Mouse (Mus musculus) MN1 (cell line): ENCODE data around the gene Gpr37l1.
A peak's percentile ranks its signal among the peaks of the same experiment; 100 is the strongest.
"Not testable (repeated sequence)": the region's sequence is repeated elsewhere in the genome, so short reads cannot be mapped to it uniquely, and the experiment has no call there.

ENCODE experiments used
- DNase-seq: peaks from one replicate; pipeline ENCODE4 v3.0.0-alpha.2; 2016; ENCODE audit warnings: low spot score

Gene Gpr37l1

DNA sequence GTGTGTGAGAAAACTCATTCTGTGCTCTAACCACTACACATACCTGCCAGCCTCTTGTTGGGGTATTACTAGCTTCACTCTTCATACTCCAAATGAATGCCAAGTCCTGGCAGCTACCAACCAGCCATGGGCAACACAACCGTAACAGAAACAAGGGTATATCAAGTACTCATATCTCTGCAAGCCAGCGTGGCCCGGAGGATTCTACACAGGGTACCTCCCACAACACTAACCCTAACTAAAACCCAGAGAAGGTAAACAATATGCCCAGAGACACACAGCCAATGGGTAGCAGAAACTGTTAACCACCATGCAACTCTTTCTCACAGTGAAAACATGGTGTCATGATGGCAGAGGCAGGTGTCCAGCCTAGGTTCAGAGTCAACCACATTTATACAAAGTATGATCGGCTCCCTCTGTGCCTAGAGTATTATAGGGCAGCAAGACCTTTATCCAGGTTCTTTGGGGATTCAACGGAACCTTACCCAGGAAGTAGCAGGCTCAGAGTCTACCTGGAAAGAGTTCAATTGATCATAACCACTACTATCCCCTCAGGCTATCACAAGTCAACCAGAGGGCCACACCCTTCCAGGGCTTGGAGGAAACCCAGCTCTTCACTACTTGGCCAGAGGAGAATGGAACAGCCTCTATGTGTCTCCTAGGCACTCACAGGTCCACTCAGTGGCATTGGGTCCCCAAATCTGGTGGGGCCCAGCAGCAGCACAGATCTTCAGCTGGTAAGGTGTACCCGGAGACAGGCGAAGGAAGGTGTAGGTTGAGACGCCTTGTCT lies 42.7 kb downstream of the Gpr37l1 start:
- DNase-seq, result no peak

GRCm38 (mm10) chr1:135112661-135113060 lies 54.8 kb downstream of the Gpr37l1 start:
- DNase-seq, result peak; percentile 65

DNA sequence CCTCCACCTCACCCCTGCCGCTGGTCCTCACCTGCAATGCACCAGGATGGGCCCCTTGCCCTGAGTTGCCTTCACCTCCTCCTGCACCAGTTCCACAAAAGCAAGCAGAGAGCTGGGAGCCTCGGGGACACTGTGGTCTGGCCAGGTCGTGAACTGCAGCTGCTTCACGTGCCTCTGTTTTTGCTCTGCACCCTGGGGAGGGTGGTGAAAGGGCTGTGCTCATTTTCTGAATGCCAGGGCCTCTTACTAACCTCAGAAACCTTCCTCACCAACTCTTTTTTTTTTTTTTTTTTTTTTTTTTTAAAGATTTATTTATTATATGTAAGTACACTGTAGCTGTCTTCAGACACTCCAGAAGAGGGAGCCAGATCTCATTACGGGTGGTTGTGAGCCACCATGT lies 56.2 kb downstream of the Gpr37l1 start:
- DNase-seq, result not testable (repeated sequence)
